Mouse (Mus musculus): ENCODE data around the gene Pklr. TPM values are rescaled to one million over a fixed set of nuclear protein-coding genes. Genes with fewer than 3 reads are reported as not detected.
A peak's percentile ranks its signal among the peaks of the same experiment; 100 is the strongest.

Gene Pklr
- polyA plus RNA-seq, 1 experiment from 2014 or later, result not detected

DNA sequence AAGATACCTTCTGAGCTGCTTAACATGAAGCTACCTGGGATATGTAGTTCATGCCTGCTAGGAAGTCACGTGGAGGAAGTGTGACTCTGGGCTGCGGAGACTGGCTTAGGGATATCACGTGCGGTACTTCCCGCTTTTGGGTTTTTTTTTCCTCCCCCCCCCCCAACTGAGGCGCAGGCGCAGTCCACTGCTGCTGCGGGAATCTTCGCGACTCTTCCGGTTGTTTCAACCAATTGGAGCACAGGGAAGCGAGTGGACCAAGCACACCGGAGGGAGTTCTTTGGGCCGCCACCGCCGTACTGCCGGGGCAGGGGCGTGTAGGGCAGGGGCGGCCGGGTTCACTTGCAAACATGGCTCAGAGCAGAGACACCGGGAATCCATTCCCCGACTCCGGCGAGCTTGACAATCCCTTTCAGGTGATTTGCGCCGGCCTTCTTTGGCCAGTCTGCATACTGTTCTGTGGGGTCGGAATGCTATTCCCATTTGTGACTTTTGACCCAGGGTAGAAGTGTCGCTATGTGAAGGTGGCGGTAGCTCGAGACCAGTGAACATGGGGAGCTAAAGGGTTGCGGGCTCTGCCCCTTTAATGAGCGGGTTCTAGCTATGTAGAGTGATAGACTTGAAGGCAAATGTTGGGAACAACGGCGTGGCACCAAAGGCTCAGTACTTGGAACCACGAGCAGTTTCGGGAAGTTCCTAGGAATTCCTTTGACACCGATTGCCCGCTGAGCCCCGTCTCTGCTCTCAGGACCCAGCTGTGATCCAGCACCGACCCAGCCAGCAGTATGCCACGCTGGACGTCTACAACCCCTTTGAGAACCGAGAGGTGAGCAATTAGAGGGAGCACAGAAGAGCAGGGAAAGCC is 41.5 kb downstream of the Pklr start, which contains the start of gene Scamp3:
Gene Scamp3, plus strand, starts transcription at position 232 of the 865 bp plus-strand sequence.
- Histone ChIP-seq H3K9ac (ENCODE audit: low read depth, low read length) (peak within 1 kb of the TSS; percentile 77), H3K4me1 (ENCODE audit: control insufficient read depth, insufficient read depth, low read length) (peaks cover 10% of the 10 kb centered on the region), H3K4me2 (ENCODE audit: low read depth, low read length) (peak within 1 kb of the TSS; percentile 79), H3K9me3 (ENCODE audit: control insufficient read depth, low read length) (no peaks in the 10 kb centered on the region), H3K36me3 (ENCODE audit: control insufficient read depth, insufficient read depth, low read length) (peaks cover 83% of the 10 kb centered on the region), H3K4me3 (ENCODE audit: low read depth, low read length) (peak within 1 kb of the TSS; percentile 57), H3K27ac (replicated peaks; ENCODE audit: low read depth, low read length) (peak within 1 kb of the TSS; percentile 56), H3K27me3 (replicated peaks; ENCODE audit: control insufficient read depth, insufficient read depth, low read length) (no peaks in the 10 kb centered on the region)
- DNase-seq (ENCODE audit: low spot score), result peak; percentile 98
- ATAC-seq (ENCODE audit: low read depth), result peak; percentile 97
- WGBS, result under 1% methylated on average over 40 of the region's 43 CpGs

DNA sequence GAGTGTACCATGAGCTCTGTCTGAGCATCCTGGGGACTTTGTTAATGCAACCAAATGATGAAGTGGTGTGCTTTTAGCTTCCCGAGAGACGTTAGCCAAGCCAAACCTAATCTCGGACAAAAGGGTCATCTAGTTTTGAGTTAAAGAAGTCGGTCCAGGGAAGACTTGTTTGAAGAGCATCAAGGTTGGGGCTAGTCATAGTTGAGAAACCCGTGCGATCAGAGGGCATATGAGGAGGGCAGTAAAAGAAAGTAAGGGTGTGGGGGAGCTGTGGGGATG is 42.1 kb downstream of the Pklr start:
- Histone ChIP-seq H3K36me3 (ENCODE audit: control insufficient read depth, insufficient read depth, low read length) (peaks cover 79% of the 10 kb centered on the region), H3K27ac (replicated peaks; ENCODE audit: low read depth, low read length) (peak overlapping the region; percentile 56), H3K9me3 (ENCODE audit: control insufficient read depth, low read length) (no peaks in the 10 kb centered on the region), H3K4me2 (ENCODE audit: low read depth, low read length) (peak overlapping the region; percentile 79), H3K9ac (ENCODE audit: low read depth, low read length) (peak overlapping the region; percentile 77), H3K27me3 (replicated peaks; ENCODE audit: control insufficient read depth, insufficient read depth, low read length) (no peaks in the 10 kb centered on the region), H3K4me1 (ENCODE audit: control insufficient read depth, insufficient read depth, low read length) (peaks cover 10% of the 10 kb centered on the region), H3K4me3 (ENCODE audit: low read depth, low read length) (peak overlapping the region; percentile 57)
- WGBS, result 8% methylated on average over 6 of the region's 6 CpGs
- DNase-seq (ENCODE audit: low spot score) (no peak), ATAC-seq (ENCODE audit: low read depth) (no peak)

DNA sequence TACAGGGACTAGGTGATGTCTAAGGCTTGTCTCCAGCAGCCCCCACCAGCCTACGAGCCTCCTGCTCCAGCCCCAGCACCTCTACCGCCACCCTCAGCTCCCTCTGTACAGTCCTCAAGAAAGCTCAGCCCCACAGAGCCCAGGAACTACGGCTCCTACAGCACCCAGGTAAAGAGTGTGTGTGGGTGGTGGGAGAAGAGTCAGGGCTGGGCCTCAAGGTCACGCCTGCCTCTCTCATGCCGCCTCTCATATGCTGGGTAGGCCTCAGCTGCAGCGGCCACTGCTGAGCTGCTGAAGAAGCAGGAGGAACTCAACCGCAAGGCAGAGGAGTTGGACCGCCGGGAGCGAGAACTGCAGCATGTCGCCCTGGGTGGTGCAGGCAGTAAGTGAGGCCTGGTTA is 43.1 kb downstream of the Pklr start:
- Histone ChIP-seq H3K4me3 (ENCODE audit: low read depth, low read length) (peak overlapping the region; percentile 57; the same call in 1 of the 2 replicates), H3K9ac (ENCODE audit: low read depth, low read length) (peak overlapping the region; percentile 77; the same call in 1 of the 2 replicates), H3K27me3 (replicated peaks; ENCODE audit: control insufficient read depth, insufficient read depth, low read length) (no peaks in the 10 kb centered on the region), H3K4me2 (ENCODE audit: low read depth, low read length) (peak overlapping the region; percentile 79), H3K9me3 (ENCODE audit: control insufficient read depth, low read length) (no peaks in the 10 kb centered on the region), H3K36me3 (ENCODE audit: control insufficient read depth, insufficient read depth, low read length) (peaks cover 69% of the 10 kb centered on the region), H3K4me1 (ENCODE audit: control insufficient read depth, insufficient read depth, low read length) (peaks cover 15% of the 10 kb centered on the region), H3K27ac (replicated peaks; ENCODE audit: low read depth, low read length) (no peak overlapping the region)
- DNase-seq (ENCODE audit: low spot score), result no peak
- ATAC-seq (ENCODE audit: low read depth), result no peak
- 91% methylated on average over 11 of the region's 11 CpGs for WGBS

DNA sequence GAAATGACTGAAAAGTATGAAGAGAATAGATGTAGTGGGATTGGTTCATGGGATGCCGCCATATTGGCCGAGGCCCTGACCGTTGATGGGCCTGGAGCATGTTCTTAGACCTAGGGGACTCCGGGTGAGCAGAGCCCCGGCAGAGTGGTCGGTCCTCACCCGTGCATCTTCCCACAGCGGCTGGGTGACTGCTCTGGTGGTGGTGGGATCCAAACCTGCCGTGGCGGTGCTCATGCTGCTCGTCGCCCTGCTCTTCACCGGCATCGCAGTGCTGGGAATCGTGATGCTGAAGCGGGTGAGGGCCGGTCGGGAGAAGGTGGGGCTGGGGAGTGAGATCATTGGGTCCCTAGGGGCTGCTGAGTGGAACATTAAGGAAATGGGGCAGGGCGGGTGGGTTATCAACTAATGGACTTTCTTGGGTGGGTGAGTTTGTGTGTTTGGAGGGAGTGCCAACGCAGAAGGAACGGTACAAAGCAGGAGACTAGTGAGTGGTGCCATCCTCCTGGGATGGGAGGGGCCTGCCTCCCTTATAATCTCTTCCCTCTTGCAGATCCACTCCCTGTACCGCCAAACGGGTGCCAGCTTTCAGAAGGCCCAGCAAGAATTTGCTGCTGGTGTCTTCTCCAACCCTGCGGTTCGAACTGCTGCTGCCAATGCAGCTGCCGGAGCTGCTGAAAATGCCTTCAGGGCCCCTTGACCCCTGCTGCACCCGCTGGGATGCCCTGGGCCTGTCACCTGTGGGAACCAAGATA is 46.0 kb downstream of the Pklr start:
- H3K36me3 ChIP-seq (ENCODE audit: control insufficient read depth, insufficient read depth, low read length), result peaks cover 45% of the 10 kb centered on the region
- H3K9ac ChIP-seq (ENCODE audit: low read depth, low read length), result no peak overlapping the region
- no peaks in the 10 kb centered on the region for H3K27me3 ChIP-seq (replicated peaks; ENCODE audit: control insufficient read depth, insufficient read depth, low read length)
- H3K4me1 ChIP-seq (ENCODE audit: control insufficient read depth, insufficient read depth, low read length), result peaks cover 24% of the 10 kb centered on the region
- no peak overlapping the region for H3K27ac ChIP-seq (replicated peaks; ENCODE audit: low read depth, low read length)
- no peak overlapping the region for H3K4me3 ChIP-seq (ENCODE audit: low read depth, low read length)
- ATAC-seq (ENCODE audit: low read depth), result no peak
- 89% methylated on average over 27 of the region's 27 CpGs for WGBS
- no peak for DNase-seq (ENCODE audit: low spot score)
- H3K9me3 ChIP-seq (ENCODE audit: control insufficient read depth, low read length), result no peaks in the 10 kb centered on the region
- H3K4me2 ChIP-seq (ENCODE audit: low read depth, low read length), result no peak overlapping the region

DNA sequence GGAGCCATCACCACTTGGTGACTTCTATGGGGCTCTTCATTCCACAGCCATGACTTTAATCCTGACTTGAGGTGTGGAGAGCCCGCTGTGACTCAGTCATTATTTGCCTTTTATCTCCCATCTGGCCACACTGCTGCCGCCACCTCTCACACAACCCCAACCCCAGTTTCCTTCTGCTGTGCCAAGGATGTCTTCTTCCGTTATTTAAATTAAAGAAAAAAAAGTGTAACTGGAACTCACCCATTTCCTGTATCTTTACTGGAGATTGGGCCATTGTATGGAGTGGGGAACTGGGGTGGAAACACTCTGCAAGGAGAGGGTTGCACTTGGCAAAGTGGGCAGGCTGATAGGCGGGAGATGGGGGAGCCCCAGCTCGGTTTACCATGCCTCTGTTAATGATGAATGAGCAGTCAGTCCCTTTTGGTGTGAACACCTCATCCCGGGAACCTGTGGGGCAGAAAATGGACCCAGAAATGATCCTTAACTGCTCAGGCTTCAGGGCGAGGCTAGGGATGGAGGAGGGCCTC is 46.7 kb downstream of the Pklr start:
- Histone ChIP-seq H3K27ac (replicated peaks; ENCODE audit: low read depth, low read length) (no peak overlapping the region), H3K27me3 (replicated peaks; ENCODE audit: control insufficient read depth, insufficient read depth, low read length) (no peaks in the 10 kb centered on the region), H3K36me3 (ENCODE audit: control insufficient read depth, insufficient read depth, low read length) (peaks cover 46% of the 10 kb centered on the region), H3K4me1 (ENCODE audit: control insufficient read depth, insufficient read depth, low read length) (peaks cover 24% of the 10 kb centered on the region), H3K9me3 (ENCODE audit: control insufficient read depth, low read length) (no peaks in the 10 kb centered on the region), H3K9ac (ENCODE audit: low read depth, low read length) (no peak overlapping the region), H3K4me2 (ENCODE audit: low read depth, low read length) (peak overlapping the region; percentile 73; the same call in 1 of the 2 replicates), H3K4me3 (ENCODE audit: low read depth, low read length) (peak overlapping the region; percentile 53)
- DNase-seq (ENCODE audit: low spot score) (no peak), ATAC-seq (ENCODE audit: low read depth) (peak; percentile 2; the same call in 1 of the 2 replicates)
- WGBS, result 43% methylated on average over 7 of the region's 7 CpGs

DNA sequence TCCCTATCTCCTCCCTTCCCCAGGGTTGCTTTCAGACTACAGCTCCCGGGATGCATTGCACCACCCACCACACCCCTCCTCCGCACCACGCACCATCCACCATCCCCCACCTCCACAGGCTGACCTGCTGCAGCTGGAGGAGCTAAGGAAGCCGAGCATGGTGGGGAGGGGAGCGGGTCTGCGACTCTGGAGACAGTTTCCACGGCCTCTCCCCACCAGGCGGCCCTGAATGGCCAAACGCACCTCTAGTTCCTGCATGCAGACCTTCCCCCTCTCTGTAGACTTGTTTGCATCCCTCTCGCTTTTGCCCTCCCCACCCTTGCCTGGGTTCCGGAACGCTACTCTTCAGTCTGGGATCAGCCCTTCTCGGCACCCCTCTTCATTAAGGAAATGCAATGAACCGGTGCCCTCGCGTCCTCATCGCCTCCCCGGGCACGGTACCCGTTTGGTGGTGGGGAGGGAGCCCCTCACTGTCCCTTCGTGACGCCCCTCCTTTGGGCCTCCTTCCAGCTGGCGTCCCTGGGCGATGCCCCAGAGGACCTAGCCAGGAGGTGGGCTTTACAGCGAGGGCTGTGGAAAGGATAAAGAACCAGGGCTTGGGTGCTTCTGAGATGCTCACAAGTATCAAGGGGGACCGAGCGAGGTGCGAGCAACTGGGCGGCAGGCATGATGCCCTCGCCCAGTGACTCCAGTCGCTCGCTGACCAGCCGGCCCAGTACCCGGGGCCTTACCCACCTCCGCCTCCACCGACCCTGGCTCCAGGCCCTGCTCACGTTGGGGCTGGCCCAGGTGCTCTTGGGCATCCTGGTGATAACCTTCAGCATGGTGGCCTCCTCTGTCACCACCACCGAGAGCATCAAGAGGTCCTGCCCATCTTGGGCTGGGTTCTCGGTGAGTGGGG is 47.4 kb downstream of the Pklr start, which contains the start of gene Fam189b:
Gene Fam189b, plus strand, starts transcription at position 86 of the 901 bp plus-strand sequence.
- Histone ChIP-seq H3K9me3 (ENCODE audit: control insufficient read depth, low read length) (no peaks in the 10 kb centered on the region), H3K4me3 (ENCODE audit: low read depth, low read length) (peak within 1 kb of the TSS; percentile 53), H3K27me3 (replicated peaks; ENCODE audit: control insufficient read depth, insufficient read depth, low read length) (no peaks in the 10 kb centered on the region), H3K9ac (ENCODE audit: low read depth, low read length) (peak within 1 kb of the TSS; percentile 69), H3K27ac (replicated peaks; ENCODE audit: low read depth, low read length) (peak within 1 kb of the TSS; percentile 66), H3K36me3 (ENCODE audit: control insufficient read depth, insufficient read depth, low read length) (peaks cover 54% of the 10 kb centered on the region), H3K4me1 (ENCODE audit: control insufficient read depth, insufficient read depth, low read length) (peaks cover 20% of the 10 kb centered on the region), H3K4me2 (ENCODE audit: low read depth, low read length) (peak within 1 kb of the TSS; percentile 73)
- WGBS, result 3% methylated on average over 32 of the region's 39 CpGs
- DNase-seq (ENCODE audit: low spot score) (peak; percentile 95), ATAC-seq (ENCODE audit: low read depth) (peak; percentile 97)

DNA sequence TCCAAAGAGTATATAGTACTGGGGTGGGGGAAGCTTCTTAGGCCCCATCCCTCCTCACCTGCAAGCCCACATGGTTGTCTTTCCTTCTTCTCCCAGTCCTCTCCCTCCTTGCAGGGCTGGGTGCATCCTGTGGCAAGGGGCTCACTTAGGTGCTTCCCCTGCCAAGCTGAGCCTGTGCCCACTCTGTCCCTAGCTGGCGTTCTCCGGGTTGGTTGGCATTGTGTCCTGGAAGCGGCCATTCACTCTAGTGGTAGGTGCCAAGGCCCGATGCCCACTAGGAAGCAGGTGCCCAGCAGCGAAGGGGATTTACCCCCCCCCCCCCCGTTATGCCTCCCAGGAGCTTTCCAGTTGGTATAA is 48.0 kb downstream of the Pklr start:
- 94% methylated on average over 5 of the region's 6 CpGs for WGBS
- H3K27ac ChIP-seq (replicated peaks; ENCODE audit: low read depth, low read length), result peak overlapping the region; percentile 66; the same call in 1 of the 2 replicates
- peak overlapping the region; percentile 73 for H3K4me2 ChIP-seq (ENCODE audit: low read depth, low read length)
- H3K9me3 ChIP-seq (ENCODE audit: control insufficient read depth, low read length), result no peaks in the 10 kb centered on the region
- ATAC-seq (ENCODE audit: low read depth) (no peak), DNase-seq (ENCODE audit: low spot score) (no peak)
- H3K4me3 ChIP-seq (ENCODE audit: low read depth, low read length), result peak overlapping the region; percentile 53
- peak overlapping the region; percentile 69 for H3K9ac ChIP-seq (ENCODE audit: low read depth, low read length)
- H3K36me3 ChIP-seq (ENCODE audit: control insufficient read depth, insufficient read depth, low read length), result peaks cover 56% of the 10 kb centered on the region
- peaks cover 14% of the 10 kb centered on the region for H3K4me1 ChIP-seq (ENCODE audit: control insufficient read depth, insufficient read depth, low read length)
- no peaks in the 10 kb centered on the region for H3K27me3 ChIP-seq (replicated peaks; ENCODE audit: control insufficient read depth, insufficient read depth, low read length)

DNA sequence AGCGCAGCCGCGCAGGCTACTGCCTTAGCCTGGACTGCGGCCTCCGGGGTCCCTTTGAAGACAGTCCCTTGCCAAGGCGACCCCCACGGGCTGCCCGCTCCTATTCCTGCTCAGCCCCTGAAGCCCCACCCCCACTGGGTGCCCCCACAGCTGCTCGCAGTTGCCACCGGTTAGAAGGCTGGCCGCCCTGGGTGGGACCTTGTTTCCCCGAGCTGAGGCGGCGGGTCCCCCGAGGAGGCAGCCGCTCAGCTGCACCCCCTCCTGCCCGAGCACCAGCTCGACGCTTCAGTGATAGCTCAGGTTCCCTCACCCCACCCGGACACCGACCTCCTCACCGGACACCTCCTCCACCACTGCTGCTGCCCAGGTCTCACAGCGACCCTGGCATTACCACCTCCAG is 51.3 kb downstream of the Pklr start:
- Histone ChIP-seq H3K9me3 (ENCODE audit: control insufficient read depth, low read length) (no peaks in the 10 kb centered on the region), H3K9ac (ENCODE audit: low read depth, low read length) (no peak overlapping the region), H3K4me3 (ENCODE audit: low read depth, low read length) (no peak overlapping the region), H3K4me1 (ENCODE audit: control insufficient read depth, insufficient read depth, low read length) (peaks cover 14% of the 10 kb centered on the region; the same call in 1 of the 2 replicates), H3K27ac (replicated peaks; ENCODE audit: low read depth, low read length) (no peak overlapping the region), H3K27me3 (replicated peaks; ENCODE audit: control insufficient read depth, insufficient read depth, low read length) (no peaks in the 10 kb centered on the region), H3K36me3 (ENCODE audit: control insufficient read depth, insufficient read depth, low read length) (peaks cover 30% of the 10 kb centered on the region; the same call in 1 of the 2 replicates), H3K4me2 (ENCODE audit: low read depth, low read length) (no peak overlapping the region)
- 49% methylated on average over 23 of the region's 23 CpGs for WGBS
- no peak for DNase-seq (ENCODE audit: low spot score)
- no peak for ATAC-seq (ENCODE audit: low read depth)
